Mouse (Mus musculus): ENCODE measurements at regions not wholly inside any gene's neighbourhood (a gene's known extent, or its start where the extent isn't known, plus 50 kb on each side); places are given as distances from the start of the nearest gene placed in this dataset.
"Not testable (repeated sequence)": the region's sequence is repeated elsewhere in the genome, so short reads cannot be mapped to it uniquely, and the experiment has no call there.

DNA sequence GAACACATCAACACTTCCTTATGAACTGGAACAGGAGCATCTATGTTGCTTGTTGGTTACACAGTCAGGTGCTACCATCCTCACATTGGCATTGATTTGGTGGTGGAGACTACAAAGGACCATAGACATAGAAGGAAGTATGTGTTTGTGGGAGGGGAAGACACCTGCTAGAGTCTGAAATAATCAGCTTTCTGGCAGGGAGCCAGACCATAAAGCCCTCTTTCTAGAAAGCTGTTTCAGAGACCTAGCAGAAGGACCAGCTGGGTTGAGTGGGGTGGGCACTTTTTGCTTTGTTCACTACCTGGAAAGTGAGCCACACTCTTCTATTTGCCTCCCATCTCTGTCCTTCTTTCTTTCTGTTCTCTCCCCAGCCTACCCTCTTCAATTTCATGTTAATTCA lies 502.5 kb upstream of the Clint1 start:
- Histone ChIP-seq H3K9ac (replicated peaks; ENCODE audit: low read length) (no peak overlapping the region), H3K9me3 (ENCODE audit: low read length) (no peaks in the 10 kb centered on the region), H3K4me2 (replicated peaks; ENCODE audit: low read depth, low read length) (no peak overlapping the region), H3K27me3 (ENCODE audit: insufficient read depth, low read length) (no peaks in the 10 kb centered on the region), H3K4me1 (ENCODE audit: insufficient read depth, low read length) (no peaks in the 10 kb centered on the region), H3K27ac (ENCODE audit: low read length) (no peak overlapping the region), H3K36me3 (ENCODE audit: insufficient read depth, low read length) (no peaks in the 10 kb centered on the region), H3K4me3 (ENCODE audit: low read length) (no peak overlapping the region)
- no peak for ATAC-seq (ENCODE audit: low FRiP score, low TSS enrichment)

GRCm38 (mm10) chr11:45365343-45365742 lies 486.5 kb upstream of the Clint1 start:
- no peak overlapping the region for H3K27ac ChIP-seq (ENCODE audit: low read length)
- no peaks in the 10 kb centered on the region for H3K36me3 ChIP-seq (ENCODE audit: insufficient read depth, low read length)
- no peak for ATAC-seq (ENCODE audit: low FRiP score, low TSS enrichment)
- no peaks in the 10 kb centered on the region for H3K27me3 ChIP-seq (ENCODE audit: insufficient read depth, low read length)
- no peak overlapping the region for H3K4me3 ChIP-seq (ENCODE audit: low read length)
- no peak overlapping the region for H3K9ac ChIP-seq (replicated peaks; ENCODE audit: low read length)
- no peaks in the 10 kb centered on the region for H3K4me1 ChIP-seq (ENCODE audit: insufficient read depth, low read length)
- no peak overlapping the region for H3K4me2 ChIP-seq (replicated peaks; ENCODE audit: low read depth, low read length)
- WGBS, result 77% methylated on average over 3 of the region's 3 CpGs
- H3K9me3 ChIP-seq (ENCODE audit: low read length), result no peaks in the 10 kb centered on the region

DNA sequence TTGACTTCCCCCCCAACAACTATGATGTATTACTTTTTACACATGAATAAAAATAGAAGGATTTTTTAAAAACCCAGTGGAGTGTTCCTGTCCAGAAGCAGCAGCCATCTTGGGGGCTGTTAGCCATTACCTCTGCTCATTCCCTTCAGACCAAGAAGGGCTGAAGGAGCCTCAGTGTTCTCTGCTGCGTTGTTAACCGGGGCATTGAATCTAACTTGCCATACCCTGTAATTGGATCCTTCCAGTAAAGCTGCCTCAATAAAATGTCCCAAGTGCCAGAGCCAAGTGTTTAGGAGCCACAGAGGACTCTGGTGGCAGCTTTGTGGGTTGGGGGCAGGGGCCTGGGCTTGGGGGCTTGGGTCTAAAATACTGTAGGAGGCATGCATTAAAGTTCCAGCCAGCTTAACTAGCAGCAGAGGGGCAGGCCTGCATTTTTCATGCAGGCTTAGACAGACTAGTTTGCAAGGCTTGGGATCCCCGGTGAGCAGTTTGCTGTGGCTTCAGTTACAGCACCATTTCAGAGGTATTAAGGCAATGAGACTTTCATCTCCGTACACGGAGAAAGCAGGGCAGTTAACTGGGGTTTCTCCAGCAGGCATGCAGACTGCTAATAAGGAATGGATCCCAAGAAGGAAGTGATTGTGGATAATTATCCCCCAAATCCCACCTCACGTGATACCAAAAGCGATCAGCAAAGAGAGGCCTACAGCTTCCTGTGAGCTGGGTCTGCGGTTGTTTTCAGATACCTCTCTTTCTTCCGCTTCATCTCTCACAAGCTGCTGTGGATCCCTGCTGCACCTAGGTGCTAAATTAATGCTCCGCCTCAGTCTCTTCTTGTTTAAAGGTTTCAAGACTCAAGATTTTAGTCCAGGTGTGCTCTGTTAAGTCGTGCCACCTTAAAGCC lies 462.4 kb upstream of the Clint1 start:
- H3K4me2 ChIP-seq (replicated peaks; ENCODE audit: low read depth, low read length), result no peak overlapping the region
- H3K27ac ChIP-seq (ENCODE audit: low read length), result no peak overlapping the region
- H3K36me3 ChIP-seq (ENCODE audit: insufficient read depth, low read length), result no peaks in the 10 kb centered on the region
- WGBS, result 44% methylated on average over 11 of the region's 11 CpGs
- no peak overlapping the region for H3K4me3 ChIP-seq (ENCODE audit: low read length)
- no peaks in the 10 kb centered on the region for H3K9me3 ChIP-seq (ENCODE audit: low read length)
- H3K9ac ChIP-seq (replicated peaks; ENCODE audit: low read length), result no peak overlapping the region
- 0 out of 2 replicates have a peak, but pooled peaks cover 3% of the 10 kb centered on the region for H3K4me1 ChIP-seq (ENCODE audit: insufficient read depth, low read length)
- ATAC-seq (ENCODE audit: low FRiP score, low TSS enrichment), result no peak
- no peaks in the 10 kb centered on the region for H3K27me3 ChIP-seq (ENCODE audit: insufficient read depth, low read length)

DNA sequence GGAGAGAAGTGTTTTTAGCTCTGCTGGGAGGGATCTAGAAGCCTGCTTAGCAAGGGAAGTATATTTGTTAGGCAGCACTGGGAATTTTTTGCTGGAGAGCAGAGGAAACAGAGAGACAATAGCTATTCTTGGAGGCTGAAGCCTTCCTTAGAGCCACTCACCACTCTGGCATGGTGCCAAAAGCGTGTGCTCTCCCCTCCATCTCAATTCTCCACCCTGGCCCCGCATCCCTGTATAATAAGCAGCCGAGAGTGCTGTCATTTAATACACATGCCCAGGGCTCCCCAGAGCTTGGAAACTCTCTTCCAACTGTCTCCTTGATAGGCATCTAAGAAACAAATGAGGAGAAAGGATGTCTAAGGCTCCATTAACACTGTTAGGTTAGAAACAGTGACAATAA lies 455.8 kb upstream of the Clint1 start:
- Histone ChIP-seq H3K36me3 (ENCODE audit: insufficient read depth, low read length) (no peaks in the 10 kb centered on the region), H3K4me2 (replicated peaks; ENCODE audit: low read depth, low read length) (no peak overlapping the region), H3K27ac (ENCODE audit: low read length) (no peak overlapping the region), H3K9me3 (ENCODE audit: low read length) (no peaks in the 10 kb centered on the region), H3K4me1 (ENCODE audit: insufficient read depth, low read length) (no peaks in the 10 kb centered on the region), H3K27me3 (ENCODE audit: insufficient read depth, low read length) (no peaks in the 10 kb centered on the region), H3K9ac (replicated peaks; ENCODE audit: low read length) (no peak overlapping the region), H3K4me3 (ENCODE audit: low read length) (no peak overlapping the region)
- no peak for ATAC-seq (ENCODE audit: low FRiP score, low TSS enrichment)
- 30% methylated on average over 3 of the region's 3 CpGs for WGBS

- no peaks in the 10 kb centered on the region for H3K4me1 ChIP-seq (ENCODE audit: insufficient read depth, low read length)
- no peaks in the 10 kb centered on the region for H3K36me3 ChIP-seq (ENCODE audit: insufficient read depth, low read length)
- no peak overlapping the region for H3K9ac ChIP-seq (replicated peaks; ENCODE audit: low read length)
- 56% methylated on average over 6 of the region's 6 CpGs for WGBS
- H3K27ac ChIP-seq (ENCODE audit: low read length), result no peak overlapping the region
- no peak overlapping the region for H3K4me3 ChIP-seq (ENCODE audit: low read length)
- no peaks in the 10 kb centered on the region for H3K9me3 ChIP-seq (ENCODE audit: low read length)
- no peaks in the 10 kb centered on the region for H3K27me3 ChIP-seq (ENCODE audit: insufficient read depth, low read length)
- no peak overlapping the region for H3K4me2 ChIP-seq (replicated peaks; ENCODE audit: low read depth, low read length)
- no peak for ATAC-seq (ENCODE audit: low FRiP score, low TSS enrichment)
These were observed 453.7 kb upstream of the Clint1 start for GRCm38 (mm10) chr11:45398188-45398587.

DNA sequence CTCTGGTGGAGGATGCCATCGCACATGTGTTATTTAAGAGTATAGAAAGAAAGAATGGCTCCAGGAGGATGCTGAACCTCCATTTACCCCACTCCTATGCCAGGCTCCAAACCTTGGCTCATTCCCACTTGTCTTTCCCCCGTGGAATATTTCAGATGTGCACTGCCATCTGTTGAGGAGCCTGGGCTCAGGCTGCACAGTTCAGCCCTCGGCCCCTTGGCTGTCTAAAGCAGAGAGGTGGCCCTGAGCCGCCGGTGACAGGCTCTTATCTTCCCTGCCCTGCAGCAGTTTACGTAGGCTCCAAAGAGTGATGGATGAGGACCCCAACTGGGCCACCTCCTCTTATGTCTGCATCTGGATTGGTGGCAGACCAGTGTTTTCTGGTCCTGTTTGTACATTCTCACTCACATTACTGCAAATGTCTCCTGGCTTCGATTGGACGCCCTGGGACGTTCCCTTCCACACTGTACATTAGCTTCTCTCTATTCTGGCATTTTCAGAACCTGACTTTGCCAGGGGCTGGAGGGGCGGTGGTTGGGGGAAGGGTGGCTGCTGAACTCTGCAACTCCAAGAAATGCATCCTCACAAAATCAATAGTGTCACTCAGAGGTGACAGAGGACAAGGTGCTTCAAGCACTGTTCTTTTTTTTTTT lies 447.3 kb upstream of the Clint1 start:
- H3K9ac ChIP-seq (replicated peaks; ENCODE audit: low read length), result no peak overlapping the region
- H3K36me3 ChIP-seq (ENCODE audit: insufficient read depth, low read length), result no peaks in the 10 kb centered on the region
- no peaks in the 10 kb centered on the region for H3K9me3 ChIP-seq (ENCODE audit: low read length)
- no peak overlapping the region for H3K4me3 ChIP-seq (ENCODE audit: low read length)
- H3K27ac ChIP-seq (ENCODE audit: low read length), result no peak overlapping the region
- H3K4me1 ChIP-seq (ENCODE audit: insufficient read depth, low read length), result no peaks in the 10 kb centered on the region
- 67% methylated on average over 10 of the region's 10 CpGs for WGBS
- no peak for ATAC-seq (ENCODE audit: low FRiP score, low TSS enrichment)
- H3K4me2 ChIP-seq (replicated peaks; ENCODE audit: low read depth, low read length), result no peak overlapping the region
- H3K27me3 ChIP-seq (ENCODE audit: insufficient read depth, low read length), result no peaks in the 10 kb centered on the region

DNA sequence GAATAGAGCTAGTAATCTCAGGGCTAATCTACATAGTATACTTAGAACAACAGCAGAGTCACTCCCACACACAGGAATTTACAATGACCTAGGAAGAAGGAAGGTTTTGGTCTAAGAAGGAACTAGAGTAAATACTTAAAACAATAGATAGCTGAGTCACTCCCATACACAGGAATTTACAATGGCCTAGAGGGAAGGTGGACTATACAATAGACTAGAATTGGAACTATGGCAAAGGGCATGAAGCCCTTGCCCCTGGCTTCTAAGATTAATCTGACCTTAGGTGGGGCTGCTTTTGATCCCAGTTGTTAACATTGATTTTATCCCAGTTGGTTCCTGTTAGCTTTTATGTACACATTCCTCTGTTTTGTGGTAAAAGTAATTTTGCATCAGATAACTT lies 427.8 kb upstream of the Clint1 start:
- H3K27me3 ChIP-seq (ENCODE audit: insufficient read depth, low read length); H3K4me2 ChIP-seq (replicated peaks; ENCODE audit: low read depth, low read length); H3K36me3 ChIP-seq (ENCODE audit: insufficient read depth, low read length); H3K27ac ChIP-seq (ENCODE audit: low read length); H3K4me1 ChIP-seq (ENCODE audit: insufficient read depth, low read length); H3K4me3 ChIP-seq (ENCODE audit: low read length); H3K9ac ChIP-seq (replicated peaks; ENCODE audit: low read length); H3K9me3 ChIP-seq (ENCODE audit: low read length); ATAC-seq (ENCODE audit: low FRiP score, low TSS enrichment): not testable (repeated sequence)

DNA sequence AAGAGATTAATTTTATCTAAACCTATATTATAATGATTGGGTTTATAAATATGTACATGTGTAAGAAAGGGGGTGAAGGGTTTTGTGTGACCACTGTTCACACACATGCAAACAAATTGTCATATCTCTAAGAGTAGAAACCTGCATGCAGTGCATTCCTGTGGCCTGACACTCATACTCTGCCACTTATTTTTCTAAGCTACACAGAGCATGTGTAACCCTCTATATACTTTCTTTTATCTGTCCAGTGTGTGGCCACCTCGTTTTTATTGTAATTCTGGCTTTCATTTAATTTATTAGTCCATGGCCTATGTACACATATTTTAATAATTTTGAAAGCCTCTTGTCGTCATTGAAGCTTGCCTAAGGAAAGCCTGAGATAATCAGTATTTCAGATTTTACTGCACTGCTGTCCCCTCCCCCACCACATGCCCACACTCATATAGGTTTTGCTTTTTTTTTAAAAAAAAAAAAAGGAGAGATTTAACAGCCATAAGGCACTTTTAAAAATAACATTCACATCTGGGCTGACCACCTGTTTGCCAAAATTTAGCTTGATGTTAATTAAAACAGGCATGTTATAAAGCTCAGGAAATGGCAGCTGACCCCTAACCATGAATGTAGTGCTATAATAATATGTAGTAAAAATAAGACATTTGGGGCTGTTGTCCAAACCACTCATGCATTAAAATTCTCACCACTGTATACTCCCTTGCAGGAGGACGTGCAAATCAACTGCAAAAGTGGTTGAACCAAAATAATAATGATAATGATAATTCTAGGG lies 410.7 kb upstream of the Clint1 start:
- Histone ChIP-seq H3K27me3 (ENCODE audit: insufficient read depth, low read length) (no peaks in the 10 kb centered on the region), H3K9ac (replicated peaks; ENCODE audit: low read length) (no peak overlapping the region), H3K36me3 (ENCODE audit: insufficient read depth, low read length) (no peaks in the 10 kb centered on the region), H3K4me1 (ENCODE audit: insufficient read depth, low read length) (peaks cover 9% of the 10 kb centered on the region; the same call in 1 of the 2 replicates), H3K4me2 (replicated peaks; ENCODE audit: low read depth, low read length) (no peak overlapping the region), H3K4me3 (ENCODE audit: low read length) (no peak overlapping the region), H3K27ac (ENCODE audit: low read length) (no peak overlapping the region), H3K9me3 (ENCODE audit: low read length) (no peaks in the 10 kb centered on the region)
- no peak for ATAC-seq (ENCODE audit: low FRiP score, low TSS enrichment)
- 30% methylated on average over 3 of the region's 3 CpGs for WGBS

DNA sequence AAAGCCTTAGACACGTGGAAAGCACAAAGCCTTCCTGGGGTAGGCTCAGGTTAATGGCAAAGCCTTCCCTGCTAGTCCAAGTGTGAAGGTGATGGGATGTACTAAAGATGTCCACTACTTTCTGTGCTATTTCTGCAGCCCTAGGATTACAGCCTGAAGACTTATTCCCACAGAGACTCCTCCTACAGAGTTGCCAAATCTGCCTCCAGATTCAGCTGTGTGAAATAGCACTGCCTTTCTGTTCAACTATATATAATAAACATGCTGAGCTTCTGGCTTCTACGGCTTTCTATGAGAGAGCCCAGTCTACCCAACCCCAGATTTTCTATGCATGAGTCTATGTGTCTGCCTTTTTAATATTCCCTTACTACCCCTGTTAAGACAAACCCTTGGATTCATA lies 405.3 kb upstream of the Clint1 start:
- H3K27me3 ChIP-seq (ENCODE audit: insufficient read depth, low read length), result no peaks in the 10 kb centered on the region
- H3K4me2 ChIP-seq (replicated peaks; ENCODE audit: low read depth, low read length), result no peak overlapping the region
- no peak for ATAC-seq (ENCODE audit: low FRiP score, low TSS enrichment)
- no peak overlapping the region for H3K27ac ChIP-seq (ENCODE audit: low read length)
- no peak overlapping the region for H3K9ac ChIP-seq (replicated peaks; ENCODE audit: low read length)
- H3K9me3 ChIP-seq (ENCODE audit: low read length), result no peaks in the 10 kb centered on the region
- WGBS, result 70% methylated on average over 2 of the region's 2 CpGs
- no peaks in the 10 kb centered on the region for H3K36me3 ChIP-seq (ENCODE audit: insufficient read depth, low read length)
- peaks cover 5% of the 10 kb centered on the region; the same call in 1 of the 2 replicates for H3K4me1 ChIP-seq (ENCODE audit: insufficient read depth, low read length)
- no peak overlapping the region for H3K4me3 ChIP-seq (ENCODE audit: low read length)
